Mouse (Mus musculus) liver, embryonic 16.5 days (tissue): ENCODE results near the gene Llgl2. TPM values are rescaled to one million over a fixed set of nuclear protein-coding genes. Genes with fewer than 3 reads are reported as not detected.

ENCODE experiments used
- ATAC-seq: fragments of 200-750 bp; cut with Nextera tagmentation; 2 replicates; pipeline ENCODE4 v1.8.0; 2017; ENCODE audit warnings: low read depth, mild to moderate bottlenecking, moderate number of reproducible peaks, moderate library complexity
- H3K27ac ChIP-seq: fragments of 300-500 bp; sonication (generic); 2 replicates; pipeline ENCODE4 v1.5.1; 2014; ENCODE audit warnings: mild to moderate bottlenecking, low read length
- H3K27me3 ChIP-seq: fragments of 300-500 bp; sonication (generic); 2 replicates; pipeline ENCODE4 v1.6.1; 2014; ENCODE audit warnings: low read depth, low read length, mixed read lengths; ENCODE audit not compliant: control insufficient read depth, insufficient read depth
- H3K36me3 ChIP-seq: fragments of 300-500 bp; sonication (generic); 2 replicates; pipeline ENCODE4 v1.6.1; 2014; ENCODE audit warnings: mild to moderate bottlenecking; ENCODE audit not compliant: control insufficient read depth, insufficient read depth
- H3K4me1 ChIP-seq: fragments of 300-500 bp; sonication (generic); 2 replicates; pipeline ENCODE4 v1.6.1; 2014; ENCODE audit warnings: low read depth, low read length, mixed read lengths; ENCODE audit not compliant: control insufficient read depth
- H3K4me2 ChIP-seq: fragments of 300-500 bp; sonication (generic); 2 replicates; pipeline ENCODE4 v1.6.1; 2014; ENCODE audit warnings: low read depth, low read length, mixed read lengths
- H3K4me3 ChIP-seq: fragments of 300-500 bp; sonication (generic); 2 replicates; pipeline ENCODE4 v1.5.1; 2014; ENCODE audit warnings: low read depth, mild to moderate bottlenecking, low read length
- H3K9ac ChIP-seq: fragments of 300-500 bp; sonication (generic); 2 replicates; pipeline ENCODE4 v1.6.1; 2014; ENCODE audit warnings: low read depth, low read length
- H3K9me3 ChIP-seq: fragments of 300-500 bp; sonication (generic); replicated peaks from 2 replicates; pipeline ENCODE4 v1.6.1; 2016; ENCODE audit warnings: low read length; ENCODE audit not compliant: control insufficient read depth
- whole genome bisulfite sequencing: fragments of 180-500 bp; shearing (Covaris S2); extraction: QIAGEN DNeasy Blood & Tissue Kit; methylation state at CpG from one replicate; pipeline ENCODE4 v1.1.7; 2014; ENCODE audit not compliant: insufficient replicate concordance; 5-methylcytosine and 5-hydroxymethylcytosine counted together
- polyA plus RNA-seq: library from polyadenylated mRNA; unstranded; fragments of >200 nt; fragmentation: Nextera tagmentation; extraction: Ambion mirVana; gene quantifications from 2 replicates; pipeline ENCODE4 v1.2.1, GENCODE M21; 2015

The Llgl2 gene
- polyA plus RNA-seq, 1 experiment from 2014 or later = 15.6 TPM

DNA sequence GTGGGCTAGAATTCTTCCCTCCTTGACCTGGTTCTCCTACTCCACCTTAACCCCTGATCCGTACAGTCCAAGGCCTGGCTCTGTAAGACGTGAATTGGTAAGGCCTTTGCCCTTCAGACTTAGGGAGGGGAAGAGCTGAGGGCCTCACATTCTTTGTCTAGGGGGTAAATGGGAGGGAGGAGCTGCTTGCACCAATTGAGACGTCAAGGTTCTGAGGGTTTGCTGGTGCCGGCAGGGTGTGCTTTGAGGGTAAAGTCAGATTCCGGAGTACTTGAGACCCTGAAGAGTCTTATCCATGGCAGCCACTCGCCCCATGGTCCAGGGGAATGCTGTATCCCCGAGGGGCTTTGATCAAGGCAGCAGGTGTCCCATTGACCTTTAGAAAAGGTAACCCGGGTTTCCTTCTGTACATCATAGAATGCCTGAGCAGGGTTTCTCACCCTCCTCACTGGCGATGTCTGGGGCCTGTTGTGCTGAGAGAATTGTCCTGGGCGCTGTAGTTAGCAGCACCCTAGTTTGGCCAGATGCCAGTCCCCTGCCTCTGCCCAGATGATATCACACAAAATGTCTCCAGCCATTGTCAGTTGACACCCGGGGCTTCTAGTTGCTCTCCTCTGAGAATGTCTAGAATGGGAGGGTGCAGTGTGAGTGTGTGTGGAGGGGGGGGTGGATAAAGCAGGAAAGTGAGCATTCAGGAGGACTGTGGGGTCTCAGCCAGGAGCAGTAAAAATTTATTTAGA, 13.0 kb downstream of the Llgl2 start:
- Histone ChIP-seq H3K4me2 (no peak overlapping the region), H3K4me1 (peaks cover 35% of the 10 kb centered on the region), H3K4me3 (no peak overlapping the region), H3K27ac (no peak overlapping the region), H3K27me3 (no peaks in the 10 kb centered on the region), H3K9me3 (no peaks in the 10 kb centered on the region), H3K9ac (no peak overlapping the region), H3K36me3 (no peaks in the 10 kb centered on the region)
- WGBS = 55% methylated on average over 11 of the region's 11 CpGs
- ATAC-seq = no peak

DNA sequence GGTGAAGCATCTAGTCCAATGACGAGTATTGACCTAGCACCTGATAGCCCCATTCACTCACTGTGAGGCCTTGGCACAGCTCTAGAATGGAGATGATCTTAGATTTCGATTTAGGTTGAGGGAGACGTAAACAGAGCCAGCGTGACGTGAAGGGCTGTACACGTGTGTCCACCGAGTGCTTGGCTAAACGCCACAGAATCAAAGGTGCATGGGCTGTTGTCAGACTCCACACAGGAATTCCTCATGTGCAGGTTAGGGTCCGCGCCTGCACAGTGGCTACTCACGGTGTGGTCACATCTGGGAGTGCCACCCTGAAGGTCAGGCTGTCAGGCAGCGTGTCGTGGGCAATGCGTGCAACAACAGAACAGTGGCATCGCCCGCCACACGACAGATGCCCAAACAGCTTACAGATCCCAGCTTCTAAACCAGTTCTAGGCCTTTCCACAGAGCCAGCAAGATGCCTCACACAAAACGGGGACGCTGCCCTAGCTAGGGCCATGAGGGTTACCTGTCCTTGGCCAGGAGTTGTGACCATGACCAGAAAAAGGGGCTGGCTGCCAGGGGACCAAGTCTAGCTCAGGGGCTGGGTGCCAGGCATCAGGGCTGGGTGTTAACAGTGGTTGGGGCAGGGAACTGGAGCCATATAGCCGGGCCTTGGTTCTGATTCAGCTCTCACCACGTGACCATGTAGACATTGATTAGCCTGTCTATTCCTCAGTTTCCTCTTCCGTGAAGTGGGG, 13.9 kb downstream of the Llgl2 start:
- no peak overlapping the region for H3K4me2 ChIP-seq
- no peak overlapping the region for H3K4me3 ChIP-seq
- H3K36me3 ChIP-seq = no peaks in the 10 kb centered on the region
- H3K27ac ChIP-seq = no peak overlapping the region
- peaks cover 38% of the 10 kb centered on the region for H3K4me1 ChIP-seq
- no peak overlapping the region for H3K9ac ChIP-seq
- no peaks in the 10 kb centered on the region for H3K27me3 ChIP-seq
- WGBS = 83% methylated on average over 22 of the region's 22 CpGs
- H3K9me3 ChIP-seq = no peaks in the 10 kb centered on the region
- ATAC-seq = no peak

DNA sequence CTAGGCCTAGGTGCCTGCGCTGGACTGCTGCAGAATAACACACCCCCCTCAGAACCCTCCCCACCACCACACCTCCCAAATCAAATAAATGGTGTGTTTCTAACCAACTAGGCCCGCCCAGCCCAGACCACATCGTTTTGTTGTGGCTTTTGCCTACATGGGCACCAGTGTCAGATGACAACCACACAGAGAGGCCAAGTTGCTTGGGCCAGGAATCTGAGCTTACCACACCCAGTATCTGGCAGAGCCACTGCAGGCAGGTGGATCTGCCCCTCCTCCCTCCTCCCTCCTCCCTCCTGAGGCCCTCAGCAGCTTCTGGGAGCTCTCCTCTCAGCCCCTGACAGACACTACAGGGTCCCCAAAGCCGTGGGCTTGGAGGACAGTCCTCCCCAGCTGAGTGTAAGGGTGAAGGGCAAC, 15.1 kb downstream of the Llgl2 start:
- H3K4me2 ChIP-seq = no peak overlapping the region
- H3K4me3 ChIP-seq = no peak overlapping the region
- WGBS = 21% methylated on average over 4 of the region's 4 CpGs
- no peak; the same call in 1 of the 2 replicates for ATAC-seq
- no peaks in the 10 kb centered on the region for H3K9me3 ChIP-seq
- no peaks in the 10 kb centered on the region for H3K27me3 ChIP-seq
- peaks cover 35% of the 10 kb centered on the region for H3K4me1 ChIP-seq
- H3K9ac ChIP-seq = no peak overlapping the region
- no peaks in the 10 kb centered on the region for H3K36me3 ChIP-seq
- no peak overlapping the region for H3K27ac ChIP-seq

DNA sequence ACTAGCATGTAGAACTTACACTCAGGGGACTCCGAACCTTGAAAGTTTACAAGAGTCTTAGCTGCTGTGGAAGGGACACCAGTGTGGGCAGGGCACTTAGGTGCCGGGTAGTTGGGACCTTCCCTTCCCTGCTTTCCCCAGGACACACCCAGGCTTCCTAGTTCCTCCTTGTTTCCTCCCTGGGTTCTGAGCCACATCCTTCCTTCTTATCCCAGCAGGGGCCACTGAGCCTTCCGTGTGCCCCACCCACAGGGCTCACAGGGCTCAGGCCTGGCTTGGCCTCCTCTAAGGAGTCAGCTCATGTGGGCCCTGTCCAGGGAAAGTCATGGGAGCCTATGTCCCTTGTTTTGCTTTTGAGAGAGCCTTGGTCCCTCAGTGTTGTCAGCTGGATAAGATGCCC, 15.9 kb downstream of the Llgl2 start:
- no peak overlapping the region for H3K4me2 ChIP-seq
- no peak for ATAC-seq
- H3K27me3 ChIP-seq = no peaks in the 10 kb centered on the region
- 65% methylated on average over 3 of the region's 3 CpGs for WGBS
- no peak overlapping the region for H3K9ac ChIP-seq
- no peaks in the 10 kb centered on the region; the same call in 1 of the 2 replicates for H3K36me3 ChIP-seq
- no peaks in the 10 kb centered on the region for H3K9me3 ChIP-seq
- H3K4me1 ChIP-seq = peaks cover 35% of the 10 kb centered on the region
- H3K27ac ChIP-seq = no peak overlapping the region
- no peak overlapping the region for H3K4me3 ChIP-seq

DNA sequence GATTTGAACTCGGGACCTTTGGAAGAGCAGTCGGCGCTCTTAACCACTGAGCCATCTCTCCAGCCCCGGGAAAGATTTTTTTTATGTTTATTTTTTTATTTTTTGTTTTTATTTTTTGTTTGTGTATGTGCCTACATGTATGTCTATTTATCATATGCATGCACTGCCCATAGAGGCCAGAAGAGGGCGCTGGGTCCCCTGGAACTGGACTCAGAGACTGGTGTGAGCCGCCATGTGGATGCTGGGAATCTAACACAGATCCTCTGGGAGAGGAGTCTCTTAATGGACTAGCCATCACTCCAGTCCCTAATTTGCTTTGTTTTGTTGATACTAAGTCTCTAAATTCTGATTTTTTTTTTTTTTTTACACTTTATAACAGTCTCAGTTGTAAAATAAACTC, 17.2 kb downstream of the Llgl2 start:
- H3K9me3 ChIP-seq = no peaks in the 10 kb centered on the region
- peaks cover 35% of the 10 kb centered on the region for H3K4me1 ChIP-seq
- WGBS = 74% methylated on average over 6 of the region's 6 CpGs
- no peaks in the 10 kb centered on the region for H3K27me3 ChIP-seq
- no peak overlapping the region for H3K27ac ChIP-seq
- H3K9ac ChIP-seq = no peak overlapping the region
- peaks cover 9% of the 10 kb centered on the region for H3K36me3 ChIP-seq
- no peak for ATAC-seq
- no peak overlapping the region for H3K4me3 ChIP-seq
- no peak overlapping the region for H3K4me2 ChIP-seq

DNA sequence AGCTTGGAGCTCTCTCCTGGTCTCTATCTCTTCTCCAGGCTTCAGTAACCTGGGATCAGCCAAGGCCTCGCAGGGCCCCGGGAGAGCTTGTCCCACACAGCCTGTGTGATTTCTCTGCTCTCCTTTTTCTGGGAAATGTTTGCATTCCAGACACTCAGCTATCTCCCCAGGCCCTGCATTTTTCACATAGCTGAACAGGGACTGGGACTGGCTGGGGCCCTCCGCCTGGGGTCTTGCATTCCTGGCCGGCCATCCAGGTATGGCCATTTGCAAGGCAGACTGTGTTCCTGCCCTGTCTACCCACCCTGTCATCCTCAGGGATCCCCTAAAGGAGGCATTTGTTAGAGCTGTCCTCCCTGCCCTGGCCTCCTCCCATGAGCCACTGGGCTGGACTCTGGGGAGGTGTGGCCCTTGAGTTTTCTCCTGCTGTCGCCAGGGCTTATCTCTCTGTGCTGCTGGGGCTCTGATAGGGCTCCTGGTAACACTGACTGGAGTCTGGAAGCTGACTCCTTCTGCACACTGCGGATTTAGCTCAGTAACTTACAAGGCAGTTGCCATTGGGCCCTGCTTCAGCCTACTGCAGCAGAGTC, 18.2 kb downstream of the Llgl2 start:
- peaks cover 35% of the 10 kb centered on the region for H3K4me1 ChIP-seq
- H3K9ac ChIP-seq = peak overlapping the region; percentile 6; the same call in 1 of the 2 replicates
- no peaks in the 10 kb centered on the region for H3K9me3 ChIP-seq
- peaks cover 9% of the 10 kb centered on the region for H3K36me3 ChIP-seq
- no peaks in the 10 kb centered on the region for H3K27me3 ChIP-seq
- peak overlapping the region; percentile 26 for H3K4me2 ChIP-seq
- 19% methylated on average over 6 of the region's 6 CpGs for WGBS
- peak overlapping the region; percentile 77 for H3K27ac ChIP-seq
- no peak overlapping the region for H3K4me3 ChIP-seq
- ATAC-seq = peak; percentile 92

DNA sequence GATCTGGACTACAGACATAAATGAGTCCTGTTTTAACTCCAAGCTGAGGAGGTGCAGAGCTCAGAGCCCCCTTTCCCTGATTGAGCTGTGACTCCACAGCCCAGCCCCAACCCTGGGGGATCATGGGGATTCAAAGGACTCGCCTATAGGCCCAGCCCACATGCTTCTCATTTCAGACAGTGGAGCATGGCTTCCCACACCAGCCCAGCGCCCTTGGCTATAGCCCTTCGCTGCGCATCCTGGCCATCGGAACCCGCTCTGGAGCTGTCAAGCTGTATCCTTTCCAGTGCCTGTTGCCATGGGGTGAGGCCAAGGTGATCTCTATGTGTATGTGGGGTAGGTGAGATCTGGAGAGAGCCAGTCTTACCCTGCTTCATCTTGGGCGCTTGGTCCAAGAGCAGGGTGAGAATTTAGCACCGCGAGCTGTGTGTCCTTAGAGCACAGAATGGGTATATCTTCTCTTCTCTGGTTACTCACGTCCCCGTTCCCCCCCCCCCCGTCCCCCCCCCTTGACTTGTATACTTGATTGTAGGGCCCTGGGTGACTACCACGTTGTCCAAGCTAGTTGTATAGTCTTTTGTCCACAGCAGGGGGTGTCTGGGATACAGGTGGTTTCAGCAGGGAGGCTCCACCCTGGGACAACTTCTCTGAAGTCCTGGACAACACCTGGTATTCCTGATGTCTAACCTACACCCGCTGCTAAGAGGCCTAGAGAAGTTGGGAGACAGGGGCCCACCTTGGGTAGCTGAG, 19.5 kb downstream of the Llgl2 start:
- H3K27ac ChIP-seq = no peak overlapping the region
- no peak overlapping the region for H3K9ac ChIP-seq
- WGBS = 82% methylated on average over 11 of the region's 14 CpGs
- peaks cover 35% of the 10 kb centered on the region for H3K4me1 ChIP-seq
- peaks cover 9% of the 10 kb centered on the region for H3K36me3 ChIP-seq
- no peak overlapping the region for H3K4me2 ChIP-seq
- H3K27me3 ChIP-seq = no peaks in the 10 kb centered on the region
- H3K9me3 ChIP-seq = no peaks in the 10 kb centered on the region
- ATAC-seq = no peak
- no peak overlapping the region for H3K4me3 ChIP-seq

DNA sequence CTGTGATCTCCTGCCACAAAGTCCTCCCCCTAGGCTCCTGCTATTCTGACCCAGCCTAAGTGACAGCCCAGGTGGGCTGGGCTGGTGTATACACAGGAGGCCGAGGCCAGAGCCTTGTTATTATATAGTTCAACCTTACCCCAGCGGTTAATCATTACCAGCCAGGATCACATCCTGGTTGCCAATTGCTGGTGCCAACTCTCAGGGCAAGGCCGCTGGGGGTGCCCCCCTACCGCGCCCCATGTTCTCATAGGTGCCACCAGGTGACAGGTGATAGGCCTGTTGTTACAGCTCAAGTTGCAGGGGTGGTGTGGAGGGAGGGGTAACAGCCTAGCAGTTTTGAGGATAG, 20.0 kb downstream of the Llgl2 start:
- Histone ChIP-seq H3K27ac (no peak overlapping the region), H3K9ac (no peak overlapping the region), H3K4me3 (no peak overlapping the region), H3K4me1 (peaks cover 33% of the 10 kb centered on the region), H3K9me3 (no peaks in the 10 kb centered on the region), H3K4me2 (no peak overlapping the region), H3K36me3 (peaks cover 9% of the 10 kb centered on the region), H3K27me3 (no peaks in the 10 kb centered on the region)
- ATAC-seq = peak; percentile 25; the same call in 1 of the 2 replicates
- WGBS = 76% methylated on average over 5 of the region's 5 CpGs
